Mouse (Mus musculus) heart, adult 2 months (tissue): ENCODE results near the gene Hist1h2ae.

Experiments
- CTCF ChIP-seq: fragments of 200-600 bp; IDR thresholded peaks from 2 replicates; pipeline ENCODE4 v1.8.1; 2022; ENCODE audit warnings: antibody characterized with exemption, mild to moderate bottlenecking, moderate library complexity
- EP300 ChIP-seq: fragments of 200-500 bp; IDR thresholded peaks from 2 replicates; pipeline ENCODE4 v1.6.1; 2011; ENCODE audit warnings: low read depth, low read length, control low read depth; ENCODE audit not compliant: insufficient read depth

DNA sequence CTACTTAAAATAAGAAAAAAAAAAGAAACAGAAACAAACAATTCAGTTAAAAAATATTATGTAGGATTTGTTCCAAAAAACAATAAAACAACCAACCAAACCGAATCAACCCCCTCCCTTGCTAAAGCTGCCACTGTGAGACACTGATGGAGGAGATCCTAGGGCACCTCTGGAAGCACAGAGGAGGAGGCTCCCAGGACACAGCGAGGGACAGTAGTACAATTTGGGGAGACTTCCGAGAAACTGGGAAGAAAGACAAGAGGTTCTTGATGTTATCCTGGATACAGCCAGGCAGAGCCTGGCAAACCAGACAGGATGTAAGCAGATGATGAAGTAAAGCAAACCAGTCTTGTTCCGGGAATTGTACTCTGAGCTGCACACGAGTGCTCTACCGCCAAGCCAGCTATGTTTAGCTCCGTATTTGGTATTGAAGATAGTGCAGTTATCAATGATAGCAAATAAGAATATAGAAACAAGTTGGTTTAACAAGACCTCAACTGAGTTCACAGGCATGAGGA is 32.2 kb upstream of the Hist1h2ae start:
- no peak for TF ChIP-seq CTCF
- no peak for TF ChIP-seq EP300
